Mouse (Mus musculus) embryo, embryonic 9.5 days (tissue): Measurements from ENCODE around the gene Jmjd1c.
A peak's percentile ranks its signal among the peaks of the same experiment; 100 is the strongest.

Experiments
- DNase-seq: peaks from one replicate; pipeline ENCODE4 v3.0.0-alpha.2; 2017; ENCODE audit errors: extremely low spot score

The Jmjd1c gene

GRCm38 (mm10) chr10:67095798-67096620 lies at the start of gene Jmjd1c:
Gene Jmjd1c (plus strand): TSS chr10:67096125.
- peak; percentile 88 for DNase-seq

GRCm38 (mm10) chr10:67047712-67048645 lies 47.9 kb upstream of the Jmjd1c start:
- DNase-seq: no peak

- no peak for DNase-seq
Measured at GRCm38 (mm10) chr10:67048871-67049615, 46.9 kb upstream of the Jmjd1c start.

GRCm38 (mm10) chr10:67049621-67050020 lies 46.3 kb upstream of the Jmjd1c start:
- no peak for DNase-seq

- DNase-seq: no peak
Measured at GRCm38 (mm10) chr10:67050766-67051165, 45.2 kb upstream of the Jmjd1c start.

- no peak for DNase-seq
Measured at GRCm38 (mm10) chr10:67051466-67051865, 44.5 kb upstream of the Jmjd1c start.

- DNase-seq: no peak
Measured at GRCm38 (mm10) chr10:67052429-67052828, 43.5 kb upstream of the Jmjd1c start.

- no peak for DNase-seq
Measured at GRCm38 (mm10) chr10:67053475-67053874, 42.5 kb upstream of the Jmjd1c start.

- DNase-seq: no peak
Measured at GRCm38 (mm10) chr10:67055867-67056856, 39.8 kb upstream of the Jmjd1c start.

GRCm38 (mm10) chr10:67057208-67057607 lies 38.7 kb upstream of the Jmjd1c start:
- no peak for DNase-seq

GRCm38 (mm10) chr10:67057696-67058095 lies 38.2 kb upstream of the Jmjd1c start:
- DNase-seq: no peak

- DNase-seq: no peak
Measured at GRCm38 (mm10) chr10:67058297-67058696, 37.6 kb upstream of the Jmjd1c start.

- no peak for DNase-seq
Measured at GRCm38 (mm10) chr10:67058702-67059101, 37.2 kb upstream of the Jmjd1c start.

- peak; percentile 36 for DNase-seq
Measured at GRCm38 (mm10) chr10:67061367-67061801, 34.5 kb upstream of the Jmjd1c start.

GRCm38 (mm10) chr10:67061823-67062222 lies 34.1 kb upstream of the Jmjd1c start:
- no peak for DNase-seq

GRCm38 (mm10) chr10:67065277-67065887 lies 30.5 kb upstream of the Jmjd1c start:
- DNase-seq: no peak

- DNase-seq: no peak
Measured at GRCm38 (mm10) chr10:67065927-67066326, 30.0 kb upstream of the Jmjd1c start.

- no peak for DNase-seq
Measured at GRCm38 (mm10) chr10:67066421-67066820, 29.5 kb upstream of the Jmjd1c start.

- no peak for DNase-seq
Measured at GRCm38 (mm10) chr10:67069013-67069412, 26.9 kb upstream of the Jmjd1c start.

- DNase-seq: no peak
Measured at GRCm38 (mm10) chr10:67071389-67071788, 24.5 kb upstream of the Jmjd1c start.
